Mouse (Mus musculus) urinary bladder, adult 2 months (tissue): ENCODE measurements around the gene Gm37240. TPM values are rescaled to one million over a fixed set of nuclear protein-coding genes. Genes with fewer than 3 reads are reported as not detected.

Source experiments
- DNase-seq: peaks from one replicate; pipeline ENCODE4 v3.0.0; 2022; ENCODE audit warnings: low spot score
- polyA plus RNA-seq: library from polyadenylated mRNA; depleted of rRNA; stranded (reverse); fragments of >200 nt; gene quantifications from 2 replicates; pipeline ENCODE4 v1.2.3, GENCODE M21; 2012

The Gm37240 gene
- polyA plus RNA-seq, 1 experiment, result 1.5 TPM

GRCm38 (mm10) chr3:84647616-84648015 lies 1239.7 kb downstream of the Gm37240 start:
- DNase-seq, result no peak

- no peak for DNase-seq
Observed at GRCm38 (mm10) chr3:84646331-84646845, 1240.9 kb downstream of the Gm37240 start.

- DNase-seq, result no peak
Observed at GRCm38 (mm10) chr3:84646007-84646290, 1241.4 kb downstream of the Gm37240 start.

GRCm38 (mm10) chr3:84645156-84646006 lies 1241.9 kb downstream of the Gm37240 start:
- no peak for DNase-seq

- no peak for DNase-seq
Observed at GRCm38 (mm10) chr3:84642942-84643341, 1244.4 kb downstream of the Gm37240 start.

GRCm38 (mm10) chr3:84641391-84641790 lies 1245.9 kb downstream of the Gm37240 start:
- no peak for DNase-seq

GRCm38 (mm10) chr3:84640536-84640935 lies 1246.8 kb downstream of the Gm37240 start:
- no peak for DNase-seq

GRCm38 (mm10) chr3:84639767-84640500 lies 1247.4 kb downstream of the Gm37240 start:
- DNase-seq, result no peak

GRCm38 (mm10) chr3:84638858-84639257 lies 1248.5 kb downstream of the Gm37240 start:
- DNase-seq, result no peak

GRCm38 (mm10) chr3:84637890-84638578 lies 1249.3 kb downstream of the Gm37240 start:
- DNase-seq, result no peak

GRCm38 (mm10) chr3:84637095-84637494 lies 1250.2 kb downstream of the Gm37240 start:
- no peak for DNase-seq

GRCm38 (mm10) chr3:84631586-84631985 lies 1255.7 kb downstream of the Gm37240 start:
- DNase-seq, result no peak

GRCm38 (mm10) chr3:84622026-84622425 lies 1265.3 kb downstream of the Gm37240 start:
- no peak for DNase-seq

GRCm38 (mm10) chr3:84619725-84620124 lies 1267.6 kb downstream of the Gm37240 start:
- DNase-seq, result no peak

GRCm38 (mm10) chr3:84619056-84619455 lies 1268.3 kb downstream of the Gm37240 start:
- no peak for DNase-seq

- no peak for DNase-seq
Observed at GRCm38 (mm10) chr3:84618627-84619026, 1268.7 kb downstream of the Gm37240 start.

- no peak for DNase-seq
Observed at GRCm38 (mm10) chr3:84615856-84616225, 1271.5 kb downstream of the Gm37240 start.

GRCm38 (mm10) chr3:84615050-84615855 lies 1272.1 kb downstream of the Gm37240 start:
- DNase-seq, result no peak

GRCm38 (mm10) chr3:84610183-84610710 lies 1277.1 kb downstream of the Gm37240 start:
- no peak for DNase-seq

GRCm38 (mm10) chr3:84603212-84603611 lies 1284.1 kb downstream of the Gm37240 start:
- no peak for DNase-seq

- DNase-seq, result no peak
Observed at GRCm38 (mm10) chr3:84602759-84603158, 1284.6 kb downstream of the Gm37240 start.
